Mouse (Mus musculus) embryo, embryonic 10 days (tissue): Measurements from ENCODE around the gene Zfp866.

Experiments used
- DNase-seq: peaks from one replicate; pipeline ENCODE4 v3.0.0-alpha.2; 2015; ENCODE audit warnings: low spot score

Gene Zfp866

GRCm38 (mm10) chr8:69716403-69717231 is 74.4 kb downstream of the Zfp866 start:
- DNase-seq: peak; percentile 99

- DNase-seq: no peak
Observed at GRCm38 (mm10) chr8:69715366-69715765, 75.6 kb downstream of the Zfp866 start.

GRCm38 (mm10) chr8:69713516-69713915 is 77.5 kb downstream of the Zfp866 start:
- DNase-seq: no peak
